Mouse (Mus musculus): ENCODE measurements around the gene Gm8439.

GRCm38 (mm10) chr4:120616199-120617025, 27.9 kb downstream of the Gm8439 start:
- TF ChIP-seq EP300 (IDR thresholded peaks at IDR 0.05) (no peak), CTCF (IDR thresholded peaks at IDR 0.05) (no peak)
